Mouse (Mus musculus) spleen, adult 2 months (tissue): Measurements from ENCODE around the gene Nos2.

Source experiments
- CTCF ChIP-seq: fragments of 200-500 bp; IDR thresholded peaks from 2 replicates; pipeline ENCODE4 v1.5.1; 2011; ENCODE audit warnings: mild to moderate bottlenecking, inconsistent platforms; ENCODE audit not compliant: insufficient read depth, insufficient read length, insufficient replicate concordance; ENCODE audit errors: extremely low read depth
- POLR2A ChIP-seq: fragments of 200-500 bp; IDR thresholded peaks from 2 replicates; pipeline ENCODE4 v1.6.1; 2011; ENCODE audit warnings: low read depth, low read length, inconsistent platforms

DNA sequence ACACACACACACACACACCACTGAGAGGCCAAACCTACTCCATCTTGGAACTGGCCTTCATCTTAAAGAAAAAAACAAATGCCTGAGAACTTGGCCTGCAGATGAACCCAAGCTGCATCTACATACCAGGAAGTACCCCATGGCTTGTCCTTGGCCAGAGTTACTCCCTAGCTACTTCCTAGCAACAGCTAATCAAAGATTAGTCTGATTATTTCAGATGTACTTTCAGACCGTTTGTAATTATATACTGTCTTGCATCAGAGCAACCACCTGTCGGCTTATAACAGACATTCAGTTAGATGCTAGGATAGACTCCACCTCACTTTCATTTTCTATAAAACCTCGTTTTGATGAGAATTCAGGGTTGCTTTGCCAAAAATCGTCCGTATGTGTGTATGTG, 85.8 kb downstream of the Nos2 start:
- no peak for TF ChIP-seq POLR2A
- no peak for TF ChIP-seq CTCF
